Mouse (Mus musculus) lung, embryonic 16.5 days (tissue): ENCODE data around the gene Plk5. TPM values are rescaled to one million over a fixed set of nuclear protein-coding genes. Genes with fewer than 3 reads are reported as not detected.

Source experiments
- ATAC-seq: fragments of 200-750 bp; cut with Nextera tagmentation; 2 replicates; pipeline ENCODE4 v1.8.0; 2017; ENCODE audit warnings: low read depth, mild to moderate bottlenecking, moderate library complexity
- H3K27ac ChIP-seq: fragments of 300-500 bp; sonication (generic); 2 replicates; pipeline ENCODE4 v1.5.1; 2014; ENCODE audit warnings: mild to moderate bottlenecking, control low read depth, low read length
- H3K27me3 ChIP-seq: fragments of 300-500 bp; sonication (generic); 2 replicates; pipeline ENCODE4 v1.6.1; 2014; ENCODE audit warnings: low read depth, low read length, mixed read lengths; ENCODE audit not compliant: control insufficient read depth, insufficient read depth
- H3K36me3 ChIP-seq: fragments of 300-500 bp; sonication (generic); 2 replicates; pipeline ENCODE4 v1.6.1; 2014; ENCODE audit warnings: low read length; ENCODE audit not compliant: control insufficient read depth, insufficient read depth
- H3K4me1 ChIP-seq: fragments of 300-500 bp; sonication (generic); replicated peaks from 2 replicates; pipeline ENCODE4 v1.6.1; 2014; ENCODE audit warnings: low read length, mixed read lengths; ENCODE audit not compliant: control insufficient read depth, insufficient read depth
- H3K4me2 ChIP-seq: fragments of 300-500 bp; sonication (generic); 2 replicates; pipeline ENCODE4 v1.6.1; 2014; ENCODE audit warnings: low read depth, low read length, control low read depth
- H3K4me3 ChIP-seq: fragments of 300-500 bp; sonication (generic); 2 replicates; pipeline ENCODE4 v1.5.1; 2014; ENCODE audit warnings: mild to moderate bottlenecking, low read length, control low read depth
- H3K9ac ChIP-seq: fragments of 300-500 bp; sonication (generic); 2 replicates; pipeline ENCODE4 v1.6.1; 2014; ENCODE audit warnings: low read length, control low read depth
- H3K9me3 ChIP-seq: fragments of 300-500 bp; sonication (generic); 2 replicates; pipeline ENCODE4 v1.6.1; 2016; ENCODE audit warnings: low read length; ENCODE audit not compliant: control insufficient read depth
- WGBS: fragments of 180-500 bp; shearing (Covaris S2); extraction: QIAGEN DNeasy Blood & Tissue Kit; methylation state at CpG from one replicate; pipeline ENCODE4 v1.1.7; 2014; 5-methylcytosine and 5-hydroxymethylcytosine counted together
- microRNA-seq: library from miRNA; unstranded; fragments of <30 nt; microRNA quantifications from one replicate; pipeline ENCODE4, GENCODE M21; 2016
- polyA plus RNA-seq: library from polyadenylated mRNA; unstranded; fragments of >200 nt; fragmentation: Nextera tagmentation; extraction: Ambion mirVana; gene quantifications from 2 replicates; pipeline ENCODE4 v1.2.1, GENCODE M21; 2015

The Plk5 gene
- polyA plus RNA-seq, 1 experiment from 2014 or later: 0.48 TPM

DNA sequence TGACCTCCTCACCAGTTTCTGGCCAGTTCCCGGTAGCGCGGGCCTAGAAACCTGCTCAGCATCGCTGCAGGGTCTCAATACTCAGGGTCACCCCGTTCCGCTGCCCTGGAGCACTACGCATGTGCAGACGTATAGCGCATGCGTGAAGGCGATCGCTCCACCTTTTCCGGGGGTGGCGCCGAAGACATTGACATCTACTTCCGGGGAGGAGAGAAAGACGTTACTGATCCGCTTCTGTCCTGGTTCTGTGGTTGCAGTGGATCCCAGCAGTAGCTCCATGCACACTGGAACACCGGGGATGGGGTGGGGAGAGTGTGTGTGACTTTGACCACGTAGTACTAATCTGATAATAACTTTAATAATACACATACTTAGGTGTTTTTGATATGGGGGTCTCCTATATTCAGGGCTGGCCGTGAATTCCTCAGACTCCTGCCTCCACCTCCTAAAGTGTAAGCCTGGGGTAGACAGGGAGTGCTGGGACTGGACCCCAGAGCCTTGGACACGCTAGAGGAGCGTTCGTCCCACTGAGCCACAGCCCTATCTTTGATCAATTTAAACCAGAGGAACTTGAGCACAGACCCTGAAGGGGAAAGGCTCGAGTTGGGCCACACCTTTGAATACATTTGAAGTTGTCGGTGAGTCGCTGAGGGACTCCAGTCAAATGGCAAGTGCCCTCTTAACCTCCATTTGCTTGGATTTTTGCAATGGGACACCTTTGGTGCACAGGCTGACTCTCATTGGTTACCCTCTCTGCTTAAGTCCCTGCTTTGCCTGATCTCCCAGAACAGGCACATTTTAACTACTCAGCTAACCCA is 50.6 kb downstream of the Plk5 start, which contains the start of gene Uqcr11:
Uqcr11 (minus strand) TSS at position 147 of the 818 bp plus-strand sequence.
- 0 out of 2 replicates have a peak, but pooled peaks cover 3% of the 10 kb centered on the region for H3K9me3 ChIP-seq
- peaks cover 42% of the 10 kb centered on the region for H3K36me3 ChIP-seq
- H3K4me2 ChIP-seq: peak within 1 kb of the TSS; percentile 71
- H3K4me3 ChIP-seq: peak within 1 kb of the TSS; percentile 72
- H3K27ac ChIP-seq: peak within 1 kb of the TSS; percentile 84
- peaks cover 17% of the 10 kb centered on the region for H3K4me1 ChIP-seq
- peak; percentile 86 for ATAC-seq
- WGBS: 1% methylated on average over 27 of the region's 27 CpGs
- no peaks in the 10 kb centered on the region for H3K27me3 ChIP-seq
- H3K9ac ChIP-seq: peak within 1 kb of the TSS; percentile 87

DNA sequence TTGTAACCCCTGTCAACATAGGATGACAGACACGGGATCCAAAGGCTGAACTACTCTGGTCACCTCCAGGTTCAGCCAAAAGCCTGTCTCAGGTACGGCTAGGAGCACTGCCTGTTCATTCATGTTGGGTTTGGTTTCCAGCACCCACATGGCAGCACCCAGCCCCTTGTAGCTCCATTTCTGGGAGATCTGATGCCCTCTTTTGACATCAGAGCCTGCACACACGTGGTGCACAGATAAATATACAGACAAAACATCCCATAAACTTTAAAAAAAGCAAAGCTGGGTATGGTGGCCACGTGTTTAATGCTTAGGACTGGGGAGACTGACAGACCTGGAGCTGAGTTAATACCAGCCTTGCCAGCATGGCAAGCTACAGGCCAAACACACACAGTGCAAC is 51.7 kb downstream of the Plk5 start:
- H3K4me1 ChIP-seq: peaks cover 17% of the 10 kb centered on the region
- H3K27ac ChIP-seq: no peak overlapping the region
- no peaks in the 10 kb centered on the region for H3K27me3 ChIP-seq
- no peak overlapping the region for H3K4me3 ChIP-seq
- H3K9me3 ChIP-seq: 0 out of 2 replicates have a peak, but pooled peaks cover 3% of the 10 kb centered on the region
- ATAC-seq: no peak
- no peak overlapping the region for H3K9ac ChIP-seq
- 29% methylated on average over 4 of the region's 4 CpGs for WGBS
- no peak overlapping the region for H3K4me2 ChIP-seq
- peaks cover 43% of the 10 kb centered on the region for H3K36me3 ChIP-seq

DNA sequence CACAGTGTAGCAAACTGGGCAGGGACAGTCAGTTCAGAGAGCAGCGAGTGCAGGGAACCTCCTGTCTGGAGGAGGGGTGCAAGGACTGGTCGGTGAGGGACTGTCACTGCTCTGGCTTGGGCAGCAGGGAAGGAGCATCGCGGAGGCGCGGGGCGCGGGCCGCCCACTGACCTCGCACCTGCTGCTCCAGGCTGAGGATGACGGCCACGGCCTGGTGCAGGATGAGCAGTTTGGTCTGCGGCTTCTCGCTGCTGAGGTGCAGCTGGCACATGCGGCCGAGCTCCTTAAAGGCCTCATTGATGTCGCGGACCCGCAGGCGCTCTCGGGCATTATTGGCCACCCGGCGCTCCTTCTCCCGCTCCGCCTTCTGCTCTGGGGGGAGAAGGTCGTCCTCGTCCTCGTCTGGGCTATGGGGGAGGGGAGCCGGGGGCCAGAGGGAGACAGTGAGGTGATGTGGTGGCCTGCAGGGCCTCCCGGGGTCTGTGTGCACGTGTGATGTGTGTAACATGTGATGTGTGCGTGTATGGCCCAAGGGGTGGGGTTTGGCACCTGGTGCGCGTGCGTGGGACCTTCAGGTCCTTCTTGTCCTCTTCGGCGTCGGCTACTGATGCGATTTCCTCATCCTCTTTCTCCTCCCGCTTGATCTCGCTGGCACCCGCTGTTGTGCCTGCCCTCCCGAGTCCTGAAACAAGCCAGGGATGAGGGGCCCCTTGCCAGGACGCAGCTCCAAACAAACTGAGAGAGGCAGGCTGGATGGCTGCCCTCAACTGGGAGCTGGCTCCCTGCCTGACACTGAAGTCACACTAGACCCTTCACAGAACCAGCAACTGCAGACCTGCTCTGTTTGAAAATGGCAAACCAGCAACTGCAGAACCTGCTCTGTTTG is 56.6 kb downstream of the Plk5 start:
- H3K4me2 ChIP-seq: no peak overlapping the region
- no peak overlapping the region for H3K9ac ChIP-seq
- no peaks in the 10 kb centered on the region for H3K4me1 ChIP-seq
- ATAC-seq: peak; percentile 23; the same call in 1 of the 2 replicates
- H3K9me3 ChIP-seq: no peaks in the 10 kb centered on the region
- WGBS: 79% methylated on average over 44 of the region's 44 CpGs
- H3K36me3 ChIP-seq: peaks cover 76% of the 10 kb centered on the region
- no peaks in the 10 kb centered on the region for H3K27me3 ChIP-seq
- no peak overlapping the region for H3K4me3 ChIP-seq
- H3K27ac ChIP-seq: no peak overlapping the region

Small RNA genes within 50 kb of the gene (microRNA-seq; reads per million reads assigned to microRNA genes)
- not detected for gene Gm22721

Other genes starting within 250 kb of the Plk5 start
- 18.6 and 23.3 TPM in 2 replicates for gene Stk11, start 240.7 kb upstream of the Plk5 start, polyA plus RNA-seq
- gene Atp5d, start 217.8 kb upstream of the Plk5 start, polyA plus RNA-seq: 534 and 552 TPM in 2 replicates
- 3.9 and 5.6 TPM in 2 replicates for gene Cbarp, start 215.6 kb upstream of the Plk5 start, polyA plus RNA-seq
- gene Midn, start 208.2 kb upstream of the Plk5 start, polyA plus RNA-seq: 11.8 and 12.9 TPM in 2 replicates
- 73.4 and 83.4 TPM in 2 replicates for gene Cirbp, start 190.5 kb upstream of the Plk5 start, polyA plus RNA-seq
- 12.2 and 13.6 TPM in 2 replicates for gene 1600002K03Rik, start 183.5 kb upstream of the Plk5 start, polyA plus RNA-seq
- 11.0 and 12.1 TPM in 2 replicates for gene Efna2, start 177.0 kb upstream of the Plk5 start, polyA plus RNA-seq
- 66.4 and 68.7 TPM in 2 replicates for gene Mum1, start 130.0 kb upstream of the Plk5 start, polyA plus RNA-seq
- gene Ndufs7, start 107.3 kb upstream of the Plk5 start, polyA plus RNA-seq: 313 and 320 TPM in 2 replicates
- gene Gamt, start 95.4 kb upstream of the Plk5 start, polyA plus RNA-seq: 27.5 and 32.8 TPM in 2 replicates
- 45.4 and 50.6 TPM in 2 replicates for gene Dazap1, start 95.0 kb upstream of the Plk5 start, polyA plus RNA-seq
- 915 and 939 TPM in 2 replicates for gene Rps15, start 64.0 kb upstream of the Plk5 start, polyA plus RNA-seq
- gene Apc2, start 60.5 kb upstream of the Plk5 start, polyA plus RNA-seq: 0.67 and 0.88 TPM in 2 replicates
- gene 2310011J03Rik, start 35.9 kb upstream of the Plk5 start, polyA plus RNA-seq: 49.2 and 51.8 TPM in 2 replicates
- 4.2 and 4.3 TPM in 2 replicates for gene Pcsk4, start 27.0 kb upstream of the Plk5 start, polyA plus RNA-seq
- gene Reep6, start 26.5 kb upstream of the Plk5 start, polyA plus RNA-seq: 15.6 and 17.0 TPM in 2 replicates
- gene Adamtsl5, start 8.0 kb upstream of the Plk5 start, polyA plus RNA-seq: 4.1 and 8.3 TPM in 2 replicates
- 4.4 and 4.5 TPM in 2 replicates for gene Mex3d, start 31.2 kb downstream of the Plk5 start, polyA plus RNA-seq
- 192 and 204 TPM in 2 replicates for gene Mbd3, start 43.1 kb downstream of the Plk5 start, polyA plus RNA-seq
- 618 and 673 TPM in 2 replicates for gene Uqcr11, start 50.4 kb downstream of the Plk5 start, polyA plus RNA-seq
- 81.0 and 82.4 TPM in 2 replicates for gene Tcf3, start 77.2 kb downstream of the Plk5 start, polyA plus RNA-seq
- not detected in 2 replicates for gene Onecut3, start 138.4 kb downstream of the Plk5 start, polyA plus RNA-seq
- gene Atp8b3, start 182.7 kb downstream of the Plk5 start, polyA plus RNA-seq: 0.05 and 0.09 TPM in 2 replicates
- 20.6 and 22.1 TPM in 2 replicates for gene Rexo1, start 205.1 kb downstream of the Plk5 start, polyA plus RNA-seq
- gene Klf16, start 220.9 kb downstream of the Plk5 start, polyA plus RNA-seq: 8.2 and 8.3 TPM in 2 replicates
- 77.4 and 80.9 TPM in 2 replicates for gene Abhd17a, start 233.9 kb downstream of the Plk5 start, polyA plus RNA-seq
- 78.8 and 81.8 TPM in 2 replicates for gene Scamp4, start 246.4 kb downstream of the Plk5 start, polyA plus RNA-seq
- gene Adat3, start 246.4 kb downstream of the Plk5 start, polyA plus RNA-seq: 7.1 and 8.3 TPM in 2 replicates
- gene Gm49322, start 249.6 kb downstream of the Plk5 start, polyA plus RNA-seq: 3.7 and 4.4 TPM in 2 replicates